Mouse (Mus musculus) embryonic facial prominence, embryonic 11.5 days (tissue): ENCODE data around the gene Atp8b5. TPM values are rescaled to one million over a fixed set of nuclear protein-coding genes. Genes with fewer than 3 reads are reported as not detected.
A peak's percentile ranks its signal among the peaks of the same experiment; 100 is the strongest.

ENCODE experiments used
- ATAC-seq: fragments of 200-750 bp; cut with Nextera tagmentation; replicated peaks from 2 replicates; pipeline ENCODE4 v1.8.0; 2017; ENCODE audit warnings: low read depth; ENCODE audit not compliant: insufficient number of reproducible peaks, low FRiP score, low TSS enrichment
- DNase-seq: peaks from one replicate; pipeline ENCODE4 v3.0.0-alpha.2; 2015; ENCODE audit warnings: low spot score
- H3K27ac ChIP-seq: fragments of 300-500 bp; sonication (generic); replicated peaks from 2 replicates; pipeline ENCODE4 v1.5.1; 2014; ENCODE audit warnings: mild to moderate bottlenecking, low read depth, low read length, control low read depth
- H3K27me3 ChIP-seq: fragments of 300-500 bp; sonication (generic); 2 replicates; pipeline ENCODE4 v1.6.1; 2014; ENCODE audit warnings: mild to moderate bottlenecking, low read length, moderate library complexity, mixed read lengths; ENCODE audit not compliant: control insufficient read depth, insufficient read depth
- H3K36me3 ChIP-seq: fragments of 300-500 bp; sonication (generic); replicated peaks from 2 replicates; pipeline ENCODE4 v1.6.1; 2014; ENCODE audit warnings: low read depth, mild to moderate bottlenecking, low read length, moderate library complexity, mixed read lengths; ENCODE audit not compliant: control insufficient read depth, insufficient read depth
- H3K4me1 ChIP-seq: fragments of 300-500 bp; sonication (generic); 2 replicates; pipeline ENCODE4 v1.6.1; 2014; ENCODE audit warnings: low read length, mixed read lengths; ENCODE audit not compliant: control insufficient read depth, insufficient read depth
- H3K4me2 ChIP-seq: fragments of 300-500 bp; sonication (generic); 2 replicates; pipeline ENCODE4 v1.6.1; 2014; ENCODE audit warnings: low read depth, mild to moderate bottlenecking, control low read depth, low read length, moderate library complexity
- H3K4me3 ChIP-seq: fragments of 300-500 bp; sonication (generic); 2 replicates; pipeline ENCODE4 v1.5.1; 2014; ENCODE audit warnings: low read depth, low read length, control low read depth
- H3K9ac ChIP-seq: fragments of 300-500 bp; sonication (generic); replicated peaks from 2 replicates; pipeline ENCODE4 v1.6.1; 2014; ENCODE audit warnings: mild to moderate bottlenecking, control low read depth, low read length
- H3K9me3 ChIP-seq: fragments of 300-500 bp; sonication (generic); replicated peaks from 2 replicates; pipeline ENCODE4 v1.6.1; 2016; ENCODE audit warnings: mild to moderate bottlenecking, low read length, inconsistent platforms, mixed read lengths; ENCODE audit not compliant: control insufficient read depth
- WGBS: fragments of 180-500 bp; shearing (Covaris S2); extraction: QIAGEN DNeasy Blood & Tissue Kit; methylation state at CpG from one replicate; pipeline ENCODE4 v1.1.7; 2014; 5-methylcytosine and 5-hydroxymethylcytosine counted together
- polyA plus RNA-seq: library from polyadenylated mRNA; unstranded; fragments of >200 nt; fragmentation: Nextera tagmentation; extraction: Ambion mirVana; gene quantifications from 2 replicates; pipeline ENCODE4 v1.2.1, GENCODE M21; 2014

The Atp8b5 gene
- 0.40 and 0.58 TPM in 2 replicates for polyA plus RNA-seq

GRCm38 (mm10) chr4:43266623-43267322, at the start of gene Atp8b5:
Atp8b5 (plus strand) TSS chr4:43267159.
- WGBS = 2% methylated on average over 19 of the region's 19 CpGs
- no peak within 1 kb of the TSS for H3K27ac ChIP-seq

GRCm38 (mm10) chr4:43217997-43218396, 49.0 kb upstream of the Atp8b5 start:
- DNase-seq (no peak), ATAC-seq (no peak)
- WGBS = 93% methylated on average over 1 of the region's 1 CpGs
- Histone ChIP-seq H3K36me3 (no peaks in the 10 kb centered on the region), H3K4me1 (no peaks in the 10 kb centered on the region), H3K4me2 (no peak overlapping the region), H3K9ac (no peak overlapping the region), H3K9me3 (no peaks in the 10 kb centered on the region), H3K27me3 (no peaks in the 10 kb centered on the region), H3K4me3 (no peak overlapping the region), H3K27ac (no peak overlapping the region)

More at GRCm38 (mm10) chr4:43266623-43267322, at the start of gene Atp8b5:
- H3K9me3 ChIP-seq = no peaks in the 10 kb centered on the region
- peak within 1 kb of the TSS; percentile 37 for H3K4me3 ChIP-seq
- DNase-seq (peak; percentile 89), ATAC-seq (peak; percentile 84)
- no peaks in the 10 kb centered on the region for H3K36me3 ChIP-seq
- no peaks in the 10 kb centered on the region for H3K4me1 ChIP-seq
- peak within 1 kb of the TSS; percentile 59 for H3K9ac ChIP-seq
- peak within 1 kb of the TSS; percentile 68 for H3K4me2 ChIP-seq
- no peaks in the 10 kb centered on the region for H3K27me3 ChIP-seq

GRCm38 (mm10) chr4:43231821-43232220, 35.1 kb upstream of the Atp8b5 start:
- no peak for DNase-seq
- Histone ChIP-seq H3K9me3 (no peaks in the 10 kb centered on the region), H3K4me2 (no peak overlapping the region), H3K4me3 (no peak overlapping the region), H3K36me3 (no peaks in the 10 kb centered on the region), H3K27ac (no peak overlapping the region), H3K9ac (no peak overlapping the region), H3K4me1 (no peaks in the 10 kb centered on the region), H3K27me3 (no peaks in the 10 kb centered on the region)
- ATAC-seq = no peak
- 91% methylated on average over 3 of the region's 3 CpGs for WGBS

- 90% methylated on average over 1 of the region's 1 CpGs for WGBS
- no peak overlapping the region for H3K27ac ChIP-seq
- no peaks in the 10 kb centered on the region for H3K36me3 ChIP-seq
- ATAC-seq (no peak), DNase-seq (no peak)
- H3K4me1 ChIP-seq = no peaks in the 10 kb centered on the region
- H3K4me2 ChIP-seq = no peak overlapping the region
- H3K9ac ChIP-seq = no peak overlapping the region
- no peaks in the 10 kb centered on the region for H3K27me3 ChIP-seq
- H3K4me3 ChIP-seq = no peak overlapping the region
- H3K9me3 ChIP-seq = no peaks in the 10 kb centered on the region
Observed at GRCm38 (mm10) chr4:43232985-43233384, 34.0 kb upstream of the Atp8b5 start.

- Histone ChIP-seq H3K4me3 (no peak overlapping the region), H3K4me1 (no peaks in the 10 kb centered on the region), H3K9ac (no peak overlapping the region), H3K9me3 (no peaks in the 10 kb centered on the region), H3K36me3 (no peaks in the 10 kb centered on the region), H3K27me3 (no peaks in the 10 kb centered on the region), H3K27ac (no peak overlapping the region), H3K4me2 (no peak overlapping the region)
- ATAC-seq = no peak
- WGBS = 85% methylated on average over 6 of the region's 6 CpGs
- DNase-seq = no peak
Observed at GRCm38 (mm10) chr4:43233489-43233888, 33.5 kb upstream of the Atp8b5 start.

- no peak overlapping the region for H3K9ac ChIP-seq
- no peak overlapping the region for H3K4me2 ChIP-seq
- H3K9me3 ChIP-seq = no peaks in the 10 kb centered on the region
- 93% methylated on average over 9 of the region's 9 CpGs for WGBS
- no peaks in the 10 kb centered on the region for H3K27me3 ChIP-seq
- no peak overlapping the region for H3K4me3 ChIP-seq
- DNase-seq = no peak
- no peaks in the 10 kb centered on the region for H3K4me1 ChIP-seq
- no peak overlapping the region for H3K27ac ChIP-seq
- H3K36me3 ChIP-seq = no peaks in the 10 kb centered on the region
- no peak for ATAC-seq
Observed at GRCm38 (mm10) chr4:43236898-43237297, 30.1 kb upstream of the Atp8b5 start.

- WGBS = 80% methylated on average over 1 of the region's 1 CpGs
- no peak for ATAC-seq
Observed at GRCm38 (mm10) chr4:43240716-43241115, 26.2 kb upstream of the Atp8b5 start.

GRCm38 (mm10) chr4:43244022-43244421, 22.9 kb upstream of the Atp8b5 start:
- Histone ChIP-seq H3K4me1 (no peaks in the 10 kb centered on the region), H3K27ac (no peak overlapping the region), H3K4me3 (no peak overlapping the region), H3K9ac (no peak overlapping the region), H3K9me3 (no peaks in the 10 kb centered on the region), H3K36me3 (no peaks in the 10 kb centered on the region), H3K4me2 (no peak overlapping the region), H3K27me3 (no peaks in the 10 kb centered on the region)
- DNase-seq (no peak), ATAC-seq (no peak)
- 57% methylated on average over 2 of the region's 2 CpGs for WGBS

More at GRCm38 (mm10) chr4:43240716-43241115, 26.2 kb upstream of the Atp8b5 start:
- Histone ChIP-seq H3K9ac (no peak overlapping the region), H3K4me3 (no peak overlapping the region), H3K36me3 (no peaks in the 10 kb centered on the region), H3K4me2 (no peak overlapping the region), H3K27ac (no peak overlapping the region), H3K4me1 (no peaks in the 10 kb centered on the region), H3K27me3 (no peaks in the 10 kb centered on the region), H3K9me3 (no peaks in the 10 kb centered on the region)
- DNase-seq = no peak
